Mouse (Mus musculus) heart, adult 11 months (tissue): Measurements from ENCODE around the gene Gclm.
"Not testable (repeated sequence)": the region's sequence is repeated elsewhere in the genome, so short reads cannot be mapped to it uniquely, and the experiment has no call there.

Source experiments
- DNase-seq: peaks from one replicate; pipeline ENCODE4 v3.0.0; 2022

The Gclm gene

GRCm38 (mm10) chr3:122245215-122245877, at the start of gene Gclm:
Gene Gclm (plus strand): TSS chr3:122245557.
- DNase-seq: peak; percentile 99

GRCm38 (mm10) chr3:122196621-122197298, 48.6 kb upstream of the Gclm start:
- DNase-seq: no peak

- DNase-seq: no peak
These were observed 46.8 kb upstream of the Gclm start for GRCm38 (mm10) chr3:122198532-122198931.

GRCm38 (mm10) chr3:122198966-122199381, 46.4 kb upstream of the Gclm start:
- peak; percentile 80 for DNase-seq

GRCm38 (mm10) chr3:122199600-122199999, 45.8 kb upstream of the Gclm start:
- peak; percentile 52 for DNase-seq

GRCm38 (mm10) chr3:122200017-122200416, 45.3 kb upstream of the Gclm start:
- no peak for DNase-seq

GRCm38 (mm10) chr3:122200447-122200846, 44.9 kb upstream of the Gclm start:
- peak; percentile 55 for DNase-seq

- DNase-seq: no peak
These were observed 43.0 kb upstream of the Gclm start for GRCm38 (mm10) chr3:122202307-122202732.

- DNase-seq: peak; percentile 58
These were observed 41.6 kb upstream of the Gclm start for GRCm38 (mm10) chr3:122203675-122204329.

- DNase-seq: no peak
These were observed 39.6 kb upstream of the Gclm start for GRCm38 (mm10) chr3:122205753-122206152.

- DNase-seq: peak; percentile 76
These were observed 38.9 kb upstream of the Gclm start for GRCm38 (mm10) chr3:122206279-122207070.

GRCm38 (mm10) chr3:122207766-122208165, 37.6 kb upstream of the Gclm start:
- DNase-seq: no peak

- DNase-seq: peak; percentile 79
These were observed 36.8 kb upstream of the Gclm start for GRCm38 (mm10) chr3:122208296-122209225.

GRCm38 (mm10) chr3:122209511-122209910, 35.8 kb upstream of the Gclm start:
- DNase-seq: peak; percentile 66

GRCm38 (mm10) chr3:122210434-122210833, 34.9 kb upstream of the Gclm start:
- DNase-seq: no peak

GRCm38 (mm10) chr3:122210846-122211245, 34.5 kb upstream of the Gclm start:
- no peak for DNase-seq

- peak; percentile 60 for DNase-seq
These were observed 33.8 kb upstream of the Gclm start for GRCm38 (mm10) chr3:122211446-122212125.

- no peak for DNase-seq
These were observed 23.9 kb upstream of the Gclm start for GRCm38 (mm10) chr3:122221240-122222036.

GRCm38 (mm10) chr3:122226972-122227371, 18.4 kb upstream of the Gclm start:
- DNase-seq: not testable (repeated sequence)

GRCm38 (mm10) chr3:122235772-122236171, 9.6 kb upstream of the Gclm start:
- no peak for DNase-seq
